In the genomic region with DNA sequence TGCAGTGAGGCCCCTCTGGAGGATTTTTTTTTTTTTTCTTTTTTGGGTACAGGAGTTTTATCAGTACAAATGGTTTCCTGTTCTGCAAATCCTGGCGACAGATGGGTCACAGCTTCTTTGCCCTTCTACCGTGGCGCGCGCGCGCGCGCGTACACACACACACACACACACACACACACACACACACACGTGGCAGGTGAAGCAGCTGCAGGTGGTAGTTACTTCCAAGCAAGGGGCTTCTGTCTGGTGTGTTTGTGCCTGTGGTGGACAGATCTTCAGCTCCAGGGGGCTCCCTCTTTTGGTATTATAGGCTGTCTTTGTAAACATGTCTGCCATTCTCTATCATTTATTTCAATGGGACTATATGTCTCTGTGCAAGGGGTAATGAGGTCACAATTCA, we compare ENCODE assay signal across 10 mouse cellular contexts. TPM values are rescaled to one million over a fixed set of nuclear protein-coding genes. Genes with fewer than 3 reads are reported as not detected.
DNase-seq lines count a peak whose midpoint lies in the region; TF ChIP-seq lines count a peak whose summit lies in the region.
"Had no signal": no experiment of that assay in that cellular context is flagged by ENCODE, and none has a peak within 500 bp of the region (broad histone marks: within the 10 kb centered on the region; RNA-seq: fewer than 3 reads in every experiment).

No protein-coding gene starts in this region.

- no peak overlapping the region for H3K27ac ChIP-seq in gastrocnemius, adult 2 months
- no peak overlapping the region for H3K27ac ChIP-seq in forebrain, embryonic 10.5 days
- H3K27ac ChIP-seq in limb, embryonic 10.5 days = no peak overlapping the region
- H3K27ac ChIP-seq in kidney, adult 2 months (ENCODE audit: insufficient read depth, low read depth, low read length) = no peak overlapping the region

- intact Hi-C loops in gastrocnemius, adult 2 months (cut with DNase I) = no loop called here

- no peak for TF ChIP-seq POLR2A in kidney, adult 2 months (IDR thresholded peaks at IDR 0.05; ENCODE audit: low read depth, low read length)

- H3K4me3 ChIP-seq in gastrocnemius, adult 2 months = peak overlapping the region; percentile 69
- peak overlapping the region; percentile 81 for H3K4me3 ChIP-seq in forebrain, embryonic 10.5 days
- peak overlapping the region; percentile 73 for H3K4me3 ChIP-seq in limb, embryonic 10.5 days
- no peak overlapping the region for H3K4me3 ChIP-seq in kidney, adult 2 months (ENCODE audit: insufficient read depth, low read depth, low read length)
- H3K4me3 ChIP-seq: erythroblast, embryonic 14.5 days had no signal

- H3K4me1 ChIP-seq in forebrain, embryonic 10.5 days = peaks cover 21% of the 10 kb centered on the region
- peaks cover 17% of the 10 kb centered on the region for H3K4me1 ChIP-seq in limb, embryonic 10.5 days
- no peaks in the 10 kb centered on the region; the same call in 1 of the 2 replicates for H3K4me1 ChIP-seq in kidney, adult 2 months (ENCODE audit: control insufficient read depth, insufficient read depth, low read length)

- H3K27me3 ChIP-seq in forebrain, embryonic 10.5 days (ENCODE audit: poor library complexity, severe bottlenecking) = peaks cover 41% of the 10 kb centered on the region
- peaks cover 51% of the 10 kb centered on the region for H3K27me3 ChIP-seq in limb, embryonic 10.5 days (ENCODE audit: low read depth, poor library complexity, severe bottlenecking)
- H3K27me3 ChIP-seq in kidney, adult 2 months (replicated peaks; ENCODE audit: control insufficient read depth, insufficient read depth, low read length) = no peaks in the 10 kb centered on the region; the same call in 1 of the 2 replicates

- no peak for TF ChIP-seq CTCF in gastrocnemius, adult 2 months (IDR thresholded peaks at IDR 0.05)
- no peak for TF ChIP-seq CTCF in kidney, adult 2 months (conservative IDR thresholded peaks at IDR 0.05; ENCODE audit: insufficient read depth, insufficient read length, low read depth, low read length)

- DNase-seq in gastrocnemius, adult 2 months = no peak
- DNase-seq in gastrocnemius, postnatal 4 days (ENCODE audit: low spot score in 2 of 2) = no peak
- DNase-seq in Muller cell, postnatal 12 days (ENCODE audit: inconsistent ontology term) = peak; percentile 48
- DNase-seq in forebrain, embryonic 10.5 days (ENCODE audit: extremely low spot score, low spot score) = peak; percentile 20
- DNase-seq in limb, embryonic 10.5 days (ENCODE audit: low spot score) = peak; percentile 34
- DNase-seq in right cerebral cortex, postnatal 25 days = peak; percentile 8
- DNase-seq in adrenal gland, adult 18-20 months (ENCODE audit: low spot score in 2 of 2) = no peak
- no peak for DNase-seq in kidney, adult 2 months

- H3K36me3 ChIP-seq in forebrain, embryonic 10.5 days (replicated peaks) = no peaks in the 10 kb centered on the region
- no peaks in the 10 kb centered on the region for H3K36me3 ChIP-seq in limb, embryonic 10.5 days
- H3K36me3 ChIP-seq in kidney, adult 2 months (ENCODE audit: control insufficient read depth, insufficient read depth, low read length) = no peaks in the 10 kb centered on the region

- WGBS in forebrain, embryonic 10.5 days = 2% methylated on average over 11 of the region's 11 CpGs
- 3% methylated on average over 11 of the region's 11 CpGs for WGBS in limb, embryonic 10.5 days
- 3% methylated on average over 11 of the region's 11 CpGs for WGBS in kidney, adult 2 months

- H3K9me3 ChIP-seq in forebrain, embryonic 10.5 days = no peaks in the 10 kb centered on the region
- no peaks in the 10 kb centered on the region for H3K9me3 ChIP-seq in limb, embryonic 10.5 days (replicated peaks)

RNA-seq across cellular contexts. Expression of a gene that starts 2.2 kb away (rescaled TPM):
- total RNA-seq in gastrocnemius, adult 2 months (2021) = not detected
- 1 to 10 TPM; 1.2 to 1.6 TPM for total RNA-seq in gastrocnemius, postnatal 4 days (2021)
- 0.50 and 0.52 TPM in 2 replicates for polyA plus RNA-seq in forebrain, embryonic 10.5 days (2016; fragmentation: Nextera tagmentation; extraction: Ambion mirVana)
- polyA plus RNA-seq in limb, embryonic 10.5 days (2016; fragmentation: Nextera tagmentation; extraction: Ambion mirVana) = 0.18 and 0.31 TPM in 2 replicates
- not detected for total RNA-seq in adrenal gland, adult 18-20 months (2021)
- polyA plus RNA-seq in kidney, adult 2 months (2012; rRNA removed) = 0.03 TPM in 1 of 2 replicates, not detected in the other
- polyA plus RNA-seq: C2C12; erythroblast, embryonic 14.5 days had no signal

Comparison
In these comparisons a context has a peak if more than half of its experiments do, and no peak if none do; other contexts are left out.
1. DNase-seq: peak in Muller cell, postnatal 12 days (single experiment), forebrain, embryonic 10.5 days (single experiment), limb, embryonic 10.5 days (single experiment) and right cerebral cortex, postnatal 25 days (single experiment); none in gastrocnemius, adult 2 months (single experiment), gastrocnemius, postnatal 4 days (0 of 2), adrenal gland, adult 18-20 months (0 of 2) and kidney, adult 2 months (single experiment).